In the genomic region with DNA sequence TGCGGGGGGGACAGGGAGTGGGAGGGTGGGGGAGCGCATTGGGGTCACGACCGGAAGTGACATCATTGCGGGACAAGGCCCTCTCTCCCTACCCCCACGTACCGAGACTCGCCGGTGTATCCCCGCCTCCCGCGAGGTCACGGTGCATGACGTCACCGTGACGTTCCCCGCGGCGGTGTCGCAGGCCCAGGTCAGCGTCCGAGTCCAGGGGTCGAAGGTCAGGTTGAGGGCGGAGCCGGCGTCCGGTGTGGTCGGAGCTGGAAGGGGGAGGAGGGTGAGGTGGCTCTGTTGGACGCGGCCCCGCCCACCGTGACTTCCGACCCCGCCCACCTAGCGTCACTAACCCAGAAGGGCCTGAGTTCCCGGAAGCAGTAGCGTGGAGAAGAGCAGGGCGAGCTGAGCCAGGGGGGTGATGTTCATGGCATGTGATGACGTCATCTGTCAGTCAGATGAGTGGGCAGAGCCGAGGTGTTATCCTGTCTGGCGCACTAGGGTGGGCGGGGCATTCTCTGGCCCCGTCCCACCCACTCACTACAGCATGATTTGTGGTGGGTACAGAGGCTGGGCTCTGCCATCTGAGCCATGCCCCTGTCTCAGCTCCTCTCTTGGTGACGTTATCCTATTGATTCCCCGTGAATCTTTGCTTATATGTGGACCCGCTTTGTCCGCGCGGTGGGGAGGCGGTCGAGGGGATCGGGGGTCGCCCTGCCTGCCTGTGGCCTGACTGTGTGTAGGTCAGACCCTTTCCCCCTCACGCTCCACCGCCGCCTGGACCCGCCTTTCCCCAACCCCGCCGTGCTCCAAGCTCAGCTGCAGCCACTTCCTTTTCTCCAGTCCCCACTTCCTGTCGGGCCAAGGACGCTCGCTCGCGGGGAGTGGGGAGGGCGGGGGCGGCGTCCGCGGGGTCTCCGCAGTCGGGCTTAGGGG, we compare ENCODE assay signal across 8 mouse cellular contexts. TPM values are rescaled to one million over a fixed set of nuclear protein-coding genes. Genes with fewer than 3 reads are reported as not detected.
DNase-seq lines count a peak whose midpoint lies in the region; ATAC-seq and TF ChIP-seq lines count a peak whose summit lies in the region.

No protein-coding gene starts in this region.

- no peaks in the 10 kb centered on the region for H3K4me1 ChIP-seq in cortical plate, adult 2 months (ENCODE audit: control insufficient read depth, insufficient read depth, low read length)
- H3K4me1 ChIP-seq in hindbrain, postnatal 0 days (ENCODE audit: insufficient read depth, low read length) = 0 out of 2 replicates have a peak, but pooled peaks cover 6% of the 10 kb centered on the region

- peak overlapping the region; percentile 85 for H3K4me3 ChIP-seq in cortical plate, adult 2 months (ENCODE audit: insufficient read depth, low read length)
- H3K4me3 ChIP-seq in hindbrain, postnatal 0 days (ENCODE audit: low read length) = peak overlapping the region; percentile 43
- H3K4me3 ChIP-seq in macrophage (ENCODE audit: inconsistent target) = peak overlapping the region; percentile 69

- H3K79me2 ChIP-seq in macrophage (ENCODE audit: inconsistent target) = no peaks in the 10 kb centered on the region

- peak; percentile 90 for ATAC-seq in hindbrain, postnatal 0 days

- H3K27me3 ChIP-seq in hindbrain, postnatal 0 days (ENCODE audit: insufficient read depth, low read length) = no peaks in the 10 kb centered on the region

- peak overlapping the region; percentile 47 for H3K9ac ChIP-seq in hindbrain, postnatal 0 days (replicated peaks; ENCODE audit: low read length)

- 5% methylated on average over 70 of the region's 71 CpGs for WGBS in hindbrain, postnatal 0 days
- under 1% methylated on average over 68 of the region's 71 CpGs for WGBS in macrophage (ENCODE audit: missing documents)

- no peaks in the 10 kb centered on the region for H3K36me3 ChIP-seq in hindbrain, postnatal 0 days (ENCODE audit: insufficient read depth, low read length)
- no peaks in the 10 kb centered on the region for H3K36me3 ChIP-seq in macrophage (ENCODE audit: inconsistent target)

- H3K27ac ChIP-seq in cortical plate, adult 2 months (ENCODE audit: insufficient read depth, low read length) = peak overlapping the region; percentile 37
- peak overlapping the region; percentile 88 for H3K27ac ChIP-seq in hindbrain, postnatal 0 days
- H3K27ac ChIP-seq in macrophage = peak overlapping the region; percentile 88

- no peaks in the 10 kb centered on the region for H3K9me3 ChIP-seq in hindbrain, postnatal 0 days (ENCODE audit: low read length)

- peak overlapping the region; percentile 56 for H3K4me2 ChIP-seq in hindbrain, postnatal 0 days (ENCODE audit: low read depth, low read length)

- DNase-seq in ZHBTc4 (ENCODE audit: low read depth, low spot score) = peak; percentile 89
- DNase-seq in gastrocnemius, adult 8-10 months (ENCODE audit: low spot score in 2 of 2) = peak; percentile 43 to 58
- DNase-seq in hindbrain, postnatal 0 days (ENCODE audit: low spot score) = peak; percentile 95
- peak; percentile 77 to 85 for DNase-seq in left cerebral cortex, adult 18-20 months (ENCODE audit: low spot score in 2 of 2)
- DNase-seq in right cerebral cortex, adult 18-20 months = peak; percentile 89
- peak; percentile 70 for DNase-seq in urinary bladder, adult 2 months (ENCODE audit: low spot score)

- TF ChIP-seq CTCF in cortical plate, adult 2 months (IDR thresholded peaks at IDR 0.05; ENCODE audit: extremely low read depth, insufficient read depth, low read length) = no peak
- peak; percentile 1; the same call in 1 of the 2 replicates for TF ChIP-seq CTCF in hindbrain, postnatal 0 days (IDR thresholded peaks at IDR 0.05; ENCODE audit: low read depth)

- peak; percentile 19; the same call in 1 of the 2 replicates for TF ChIP-seq POLR2A in cortical plate, adult 2 months (IDR thresholded peaks at IDR 0.05; ENCODE audit: extremely low read depth, insufficient read depth, low read length)

RNA-seq across cellular contexts. Expression of a gene that starts 1.0 kb away (rescaled TPM):
- polyA plus RNA-seq in cortical plate, adult 2 months (2012; rRNA removed) = 133 and 150 TPM in 2 replicates
- 1 to 10 TPM; 1.1 to 2.2 (median 1.4) TPM for total RNA-seq in gastrocnemius, adult 8-10 months (2022)
- 39.6 and 48.2 TPM in 2 replicates for total RNA-seq in hindbrain, postnatal 0 days (2014; rRNA removed)
- 36.3 and 44.1 TPM in 2 replicates for polyA plus RNA-seq in hindbrain, postnatal 0 days (2015; fragmentation: Nextera tagmentation; extraction: Ambion mirVana)
- total RNA-seq in left cerebral cortex, adult 18-20 months (2021) = 10 to 100 TPM; 30.1 to 34.8 TPM
- total RNA-seq in macrophage (2018; cell fraction: chromatin; rRNA removed) = 1,000 to 10,000 TPM in 3 of 26 experiments, 100 to 1,000 TPM in 23; 415 to 1,124 (median 731) TPM
- 100 to 1,000 TPM in 8 of 26 experiments, 10 to 100 TPM in 18; 57.6 to 137 (median 87.6) TPM for total RNA-seq in macrophage (2018; cell fraction: cytosol; rRNA removed)
- 100 to 1,000 TPM; 247 to 598 (median 373) TPM for total RNA-seq in macrophage (2018; cell fraction: nucleus; rRNA removed)
- 95.2 to 123 TPM (median 109 TPM) in 3 replicates for polyA plus RNA-seq in macrophage (2018)
- 70.1 and 81.8 TPM in 2 replicates for polyA plus RNA-seq in urinary bladder, adult 2 months (2012; rRNA removed)

RNA-seq across cellular contexts. Expression of a gene that starts 43.5 kb away (rescaled TPM):
- not detected in 2 replicates for polyA plus RNA-seq in cortical plate, adult 2 months (2012; rRNA removed)
- total RNA-seq in gastrocnemius, adult 8-10 months (2022) = not detected
- not detected in 2 replicates for total RNA-seq in hindbrain, postnatal 0 days (2014; rRNA removed)
- not detected in 2 replicates for polyA plus RNA-seq in hindbrain, postnatal 0 days (2015; fragmentation: Nextera tagmentation; extraction: Ambion mirVana)
- total RNA-seq in left cerebral cortex, adult 18-20 months (2021) = not detected
- total RNA-seq in macrophage (2018; cell fraction: chromatin; rRNA removed) = not detected
- not detected for total RNA-seq in macrophage (2018; cell fraction: cytosol; rRNA removed)
- not detected for total RNA-seq in macrophage (2018; cell fraction: nucleus; rRNA removed)
- polyA plus RNA-seq in macrophage (2018) = not detected in 3 replicates
- not detected in 2 replicates for polyA plus RNA-seq in urinary bladder, adult 2 months (2012; rRNA removed)

RNA-seq across cellular contexts. Expression of a gene that starts 51.1 kb away (rescaled TPM):
- not detected in 2 replicates for polyA plus RNA-seq in cortical plate, adult 2 months (2012; rRNA removed)
- total RNA-seq in gastrocnemius, adult 8-10 months (2022) = not detected
- total RNA-seq in hindbrain, postnatal 0 days (2014; rRNA removed) = 0.22 and 1.0 TPM in 2 replicates
- 0.19 TPM in 1 of 2 replicates, not detected in the other for polyA plus RNA-seq in hindbrain, postnatal 0 days (2015; fragmentation: Nextera tagmentation; extraction: Ambion mirVana)
- not detected for total RNA-seq in left cerebral cortex, adult 18-20 months (2021)
- not detected for total RNA-seq in macrophage (2018; cell fraction: chromatin; rRNA removed)
- total RNA-seq in macrophage (2018; cell fraction: cytosol; rRNA removed) = not detected
- total RNA-seq in macrophage (2018; cell fraction: nucleus; rRNA removed) = not detected
- polyA plus RNA-seq in macrophage (2018) = not detected in 3 replicates
- 0.04 and 0.08 TPM in 2 replicates for polyA plus RNA-seq in urinary bladder, adult 2 months (2012; rRNA removed)

Comparison
In these comparisons a context has a peak if more than half of its experiments do, and no peak if none do; other contexts are left out.
1. Peak in every context shown above with its lines: DNase-seq, ATAC-seq, H3K4me3 ChIP-seq and H3K27ac ChIP-seq.
2. H3K27ac ChIP-seq: peak in every context shown above with its lines; median percentile 88 in hindbrain, postnatal 0 days; 88 in macrophage; 37 in cortical plate, adult 2 months.